Mouse (Mus musculus): ENCODE results near the gene Maml3. TPM values are rescaled to one million over a fixed set of nuclear protein-coding genes. Genes with fewer than 3 reads are reported as not detected.

The Maml3 gene
- polyA plus RNA-seq, 1 experiment = 3.1 TPM

DNA sequence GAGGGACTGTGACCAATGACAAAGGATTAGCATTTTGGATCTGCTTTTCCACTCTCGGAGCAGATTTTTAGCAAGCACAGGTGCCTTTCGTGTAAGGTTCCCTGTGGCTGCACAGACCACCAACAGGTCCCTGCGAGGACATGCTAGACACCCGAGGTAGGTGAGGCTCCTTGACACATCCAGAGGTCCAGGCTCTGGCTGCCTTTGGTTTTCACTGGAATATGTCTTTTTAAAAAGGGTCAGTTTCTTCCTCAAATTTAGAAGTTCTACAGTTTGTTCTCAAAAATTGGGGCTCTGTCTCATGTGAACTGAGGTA is 34.8 kb downstream of the Maml3 start:
- Histone ChIP-seq H3K4me2 (ENCODE audit: low read depth) (peak overlapping the region; percentile 97), H3ac (ENCODE audit: control insufficient read depth, insufficient read length) (peak overlapping the region; percentile 48), H3K4me3 (peak overlapping the region; percentile 32), H3K27me3 (ENCODE audit: control insufficient read depth, insufficient read depth, insufficient read length) (no peaks in the 10 kb centered on the region), H3K36me3 (ENCODE audit: control insufficient read depth, insufficient read depth) (no peaks in the 10 kb centered on the region), H3K79me2 (ENCODE audit: control insufficient read depth, insufficient read depth) (peaks cover 47% of the 10 kb centered on the region)
- TF ChIP-seq USF1 (IDR thresholded peaks at IDR 0.05; ENCODE audit: low read depth) (no peak), TCF3 (IDR thresholded peaks at IDR 0.05; ENCODE audit: insufficient read length, low read depth) (no peak), MAX (IDR thresholded peaks at IDR 0.05; ENCODE audit: low read depth) (no peak)

DNA sequence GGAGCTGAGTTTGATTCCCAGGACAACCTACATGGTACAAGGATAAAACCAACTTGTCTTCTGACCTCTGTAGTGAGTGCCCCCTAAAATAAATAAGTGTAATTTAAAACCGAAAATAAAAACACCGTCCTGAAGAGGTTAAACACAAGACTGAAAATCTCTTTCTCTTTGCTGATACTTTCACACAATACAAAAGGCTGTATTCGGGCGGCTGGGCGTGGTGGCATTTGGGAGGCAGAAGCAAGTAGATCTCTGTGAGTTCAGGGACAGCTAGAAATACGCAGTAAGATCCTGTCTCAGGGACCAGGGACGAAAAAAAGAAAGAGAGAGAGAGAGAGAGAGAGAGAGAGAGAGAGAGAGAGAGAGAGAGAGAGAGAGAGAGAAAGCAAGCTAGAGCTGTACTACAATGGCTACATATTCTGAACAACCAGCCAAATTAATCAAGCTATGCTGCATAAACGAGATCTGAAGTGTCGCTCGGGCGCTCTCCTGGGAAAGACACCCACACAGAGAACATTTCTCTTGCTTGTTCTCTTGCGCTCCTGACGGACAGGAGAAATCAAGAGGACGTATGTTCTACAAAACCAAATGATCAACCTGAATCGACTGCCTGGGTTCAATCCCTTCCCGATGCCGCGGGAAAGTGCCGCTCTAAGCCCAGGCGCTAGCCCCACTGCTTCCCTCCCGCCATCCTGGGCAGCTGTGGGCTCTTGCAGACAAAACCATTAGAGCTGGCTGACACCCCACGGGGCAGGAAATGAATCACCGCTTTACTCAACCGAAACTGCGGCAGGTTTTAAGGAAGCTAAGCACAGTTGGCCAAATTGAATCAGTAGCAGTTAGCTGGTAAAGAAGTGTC is 35.3 kb downstream of the Maml3 start:
- H3ac ChIP-seq (ENCODE audit: control insufficient read depth, insufficient read length) = peak overlapping the region; percentile 48
- peak overlapping the region; percentile 97 for H3K4me2 ChIP-seq (ENCODE audit: low read depth)
- no peaks in the 10 kb centered on the region for H3K27me3 ChIP-seq (ENCODE audit: control insufficient read depth, insufficient read depth, insufficient read length)
- no peaks in the 10 kb centered on the region for H3K36me3 ChIP-seq (ENCODE audit: control insufficient read depth, insufficient read depth)
- H3K4me3 ChIP-seq = peak overlapping the region; percentile 32
- TF ChIP-seq TCF12 (IDR thresholded peaks at IDR 0.05; ENCODE audit: insufficient read depth, poor library complexity, severe bottlenecking) = peak; percentile 8
- TF ChIP-seq POLR2AphosphoS2 (IDR thresholded peaks at IDR 0.05; ENCODE audit: insufficient read length, low read depth) = peak; percentile 73
- TF ChIP-seq MYOG (IDR thresholded peaks at IDR 0.05; ENCODE audit: control insufficient read depth in 1 of 3, insufficient read depth in 1 of 3, insufficient read length in 2 of 3, low read depth in 2 of 3) = peak in 2 of 3 experiments; percentile 57 to 79
- no peak for TF ChIP-seq SRF (IDR thresholded peaks at IDR 0.05; ENCODE audit: control insufficient read depth, insufficient read length, low read depth)
- TF ChIP-seq CEBPB (IDR thresholded peaks at IDR 0.05; ENCODE audit: insufficient read depth, poor library complexity, severe bottlenecking) = no peak
- TF ChIP-seq MYOD1 (IDR thresholded peaks at IDR 0.05; ENCODE audit: control insufficient read depth in 1 of 3, insufficient read length in 2 of 3, low read depth in 2 of 3) = peak in 2 of 3 experiments; percentile 51 to 82
- peak; percentile 31 for TF ChIP-seq E2F4 (IDR thresholded peaks at IDR 0.05; ENCODE audit: insufficient read depth)
- peak; percentile 81 for TF ChIP-seq POLR2A (IDR thresholded peaks at IDR 0.05; ENCODE audit: insufficient read length, low read depth)
- H3K79me2 ChIP-seq (ENCODE audit: control insufficient read depth, insufficient read depth) = peaks cover 51% of the 10 kb centered on the region

DNA sequence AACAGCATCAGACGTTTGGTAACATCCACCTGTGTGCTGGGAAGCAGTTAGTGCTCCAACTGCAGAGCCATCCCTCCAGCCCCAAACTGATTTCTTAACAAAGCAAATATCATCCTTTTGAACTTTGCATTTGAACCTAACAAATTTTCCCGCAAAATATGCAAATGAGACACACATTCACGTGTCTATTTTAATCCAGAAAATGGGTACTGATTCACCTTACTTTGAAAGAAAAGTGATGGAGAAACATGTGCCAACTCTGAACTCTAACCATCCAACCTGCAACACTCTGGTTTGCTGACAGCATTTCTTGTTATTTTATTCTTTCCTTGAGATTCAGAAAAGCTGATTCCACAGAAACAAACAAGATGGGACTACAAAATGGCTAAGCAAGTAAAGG is 36.0 kb downstream of the Maml3 start:
- H3K4me2 ChIP-seq (ENCODE audit: low read depth) = peak overlapping the region; percentile 97
- no peak for TF ChIP-seq TCF12 (IDR thresholded peaks at IDR 0.05; ENCODE audit: insufficient read depth, poor library complexity, severe bottlenecking)
- TF ChIP-seq REST (IDR thresholded peaks at IDR 0.05; ENCODE audit: insufficient read depth, insufficient read length) = no peak
- TF ChIP-seq MYOG (IDR thresholded peaks at IDR 0.05; ENCODE audit: control insufficient read depth in 1 of 3, insufficient read depth in 1 of 3, insufficient read length in 2 of 3, low read depth in 2 of 3) = no peak
- TF ChIP-seq MAX (IDR thresholded peaks at IDR 0.05; ENCODE audit: low read depth) = no peak
- TF ChIP-seq TCF3 (IDR thresholded peaks at IDR 0.05; ENCODE audit: insufficient read length, low read depth) = no peak
- TF ChIP-seq POLR2AphosphoS2 (IDR thresholded peaks at IDR 0.05; ENCODE audit: insufficient read length, low read depth) = no peak
- no peak for TF ChIP-seq POLR2A (IDR thresholded peaks at IDR 0.05; ENCODE audit: insufficient read length, low read depth)
- no peak for TF ChIP-seq USF1 (IDR thresholded peaks at IDR 0.05; ENCODE audit: low read depth)
- TF ChIP-seq MYOD1 (IDR thresholded peaks at IDR 0.05; ENCODE audit: control insufficient read depth in 1 of 3, insufficient read length in 2 of 3, low read depth in 2 of 3) = no peak
- no peak for TF ChIP-seq SRF (IDR thresholded peaks at IDR 0.05; ENCODE audit: control insufficient read depth, insufficient read length, low read depth)
- TF ChIP-seq CEBPB (IDR thresholded peaks at IDR 0.05; ENCODE audit: insufficient read depth, poor library complexity, severe bottlenecking) = no peak
- TF ChIP-seq E2F4 (IDR thresholded peaks at IDR 0.05; ENCODE audit: insufficient read depth) = no peak
- H3K4me3 ChIP-seq = peak overlapping the region; percentile 32
- H3ac ChIP-seq (ENCODE audit: control insufficient read depth, insufficient read length) = no peak overlapping the region
- no peaks in the 10 kb centered on the region for H3K36me3 ChIP-seq (ENCODE audit: control insufficient read depth, insufficient read depth)
- no peaks in the 10 kb centered on the region for H3K27me3 ChIP-seq (ENCODE audit: control insufficient read depth, insufficient read depth, insufficient read length)
- peaks cover 55% of the 10 kb centered on the region for H3K79me2 ChIP-seq (ENCODE audit: control insufficient read depth, insufficient read depth)

DNA sequence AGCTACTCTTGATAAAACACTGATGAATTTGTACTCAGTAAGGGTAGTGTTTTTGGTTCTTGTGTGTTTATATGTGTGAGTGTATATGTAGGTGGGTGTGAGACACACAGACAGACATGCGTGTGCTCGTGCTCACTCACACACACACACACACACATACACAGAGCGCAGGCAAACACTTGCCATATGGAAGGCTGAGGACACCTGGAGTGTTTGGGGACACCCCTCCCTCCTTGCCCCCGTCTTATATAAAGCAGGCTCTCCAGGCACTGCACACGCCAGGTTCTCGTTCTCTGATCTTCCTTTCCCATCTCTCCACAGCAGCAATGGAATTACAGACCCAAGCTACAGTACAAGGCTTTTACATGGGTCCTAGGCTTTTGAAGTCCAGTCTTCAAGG is 37.7 kb downstream of the Maml3 start:
- no peaks in the 10 kb centered on the region for H3K36me3 ChIP-seq (ENCODE audit: control insufficient read depth, insufficient read depth)

DNA sequence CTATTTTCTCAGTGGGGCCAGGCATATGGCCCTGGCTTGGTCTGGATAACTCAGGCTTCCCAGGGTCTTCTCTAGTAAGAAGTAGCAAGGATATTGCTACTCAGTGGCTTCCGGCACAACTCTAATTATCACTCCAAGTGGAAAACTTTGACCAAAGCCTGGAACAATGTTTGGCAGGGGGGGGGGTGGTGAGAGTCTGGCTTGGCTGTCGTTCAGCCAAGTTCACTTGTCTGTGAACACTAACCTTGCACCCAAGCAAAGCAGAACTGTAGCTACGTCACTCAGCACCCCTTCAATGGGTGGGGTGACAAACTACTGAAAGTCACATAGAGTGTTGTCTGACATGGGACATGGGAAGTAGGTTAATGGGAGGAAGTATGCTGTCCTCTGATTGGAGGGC is 38.7 kb downstream of the Maml3 start:
- Histone ChIP-seq H3K4me3 (no peak overlapping the region), H3ac (ENCODE audit: control insufficient read depth, insufficient read length) (no peak overlapping the region), H3K4me2 (ENCODE audit: low read depth) (no peak overlapping the region), H3K36me3 (ENCODE audit: control insufficient read depth, insufficient read depth) (no peaks in the 10 kb centered on the region), H3K79me2 (ENCODE audit: control insufficient read depth, insufficient read depth) (peaks cover 45% of the 10 kb centered on the region), H3K27me3 (ENCODE audit: control insufficient read depth, insufficient read depth, insufficient read length) (no peaks in the 10 kb centered on the region)
- TF ChIP-seq POLR2A (IDR thresholded peaks at IDR 0.05; ENCODE audit: insufficient read length, low read depth) = no peak
- TF ChIP-seq CEBPB (IDR thresholded peaks at IDR 0.05; ENCODE audit: insufficient read depth, poor library complexity, severe bottlenecking) = no peak
- TF ChIP-seq MAX (IDR thresholded peaks at IDR 0.05; ENCODE audit: low read depth) = no peak
- TF ChIP-seq MYOD1 (IDR thresholded peaks at IDR 0.05; ENCODE audit: control insufficient read depth in 1 of 3, insufficient read length in 2 of 3, low read depth in 2 of 3) = no peak
- no peak for TF ChIP-seq TCF3 (IDR thresholded peaks at IDR 0.05; ENCODE audit: insufficient read length, low read depth)
- TF ChIP-seq POLR2AphosphoS2 (IDR thresholded peaks at IDR 0.05; ENCODE audit: insufficient read length, low read depth) = no peak
- TF ChIP-seq SRF (IDR thresholded peaks at IDR 0.05; ENCODE audit: control insufficient read depth, insufficient read length, low read depth) = no peak
- TF ChIP-seq USF1 (IDR thresholded peaks at IDR 0.05; ENCODE audit: low read depth) = no peak
- no peak for TF ChIP-seq MYOG (IDR thresholded peaks at IDR 0.05; ENCODE audit: control insufficient read depth in 1 of 3, insufficient read depth in 1 of 3, insufficient read length in 2 of 3, low read depth in 2 of 3)
- TF ChIP-seq TCF12 (IDR thresholded peaks at IDR 0.05; ENCODE audit: insufficient read depth, poor library complexity, severe bottlenecking) = no peak
- TF ChIP-seq E2F4 (IDR thresholded peaks at IDR 0.05; ENCODE audit: insufficient read depth) = no peak
- no peak for TF ChIP-seq REST (IDR thresholded peaks at IDR 0.05; ENCODE audit: insufficient read depth, insufficient read length)

More for the DNA sequence above, 37.7 kb downstream of the Maml3 start:
- Histone ChIP-seq H3K27me3 (ENCODE audit: control insufficient read depth, insufficient read depth, insufficient read length) (no peaks in the 10 kb centered on the region), H3K4me2 (ENCODE audit: low read depth) (no peak overlapping the region), H3K79me2 (ENCODE audit: control insufficient read depth, insufficient read depth) (peaks cover 53% of the 10 kb centered on the region), H3K4me3 (no peak overlapping the region), H3ac (ENCODE audit: control insufficient read depth, insufficient read length) (no peak overlapping the region)
- TF ChIP-seq MAX (IDR thresholded peaks at IDR 0.05; ENCODE audit: low read depth) (no peak), MYOG (IDR thresholded peaks at IDR 0.05; ENCODE audit: control insufficient read depth in 1 of 3, insufficient read depth in 1 of 3, insufficient read length in 2 of 3, low read depth in 2 of 3) (no peak), USF1 (IDR thresholded peaks at IDR 0.05; ENCODE audit: low read depth) (no peak), POLR2A (IDR thresholded peaks at IDR 0.05; ENCODE audit: insufficient read length, low read depth) (no peak)

Data from myocyte (in vitro differentiated cells).